Mouse (Mus musculus) layer of hippocampus, postnatal 36 days (tissue): Measurements from ENCODE around the gene Trappc10. TPM values are rescaled to one million over a fixed set of nuclear protein-coding genes. Genes with fewer than 3 reads are reported as not detected.
A peak's percentile ranks its signal among the peaks of the same experiment; 100 is the strongest.
"Not testable (repeated sequence)": the region's sequence is repeated elsewhere in the genome, so short reads cannot be mapped to it uniquely, and the experiment has no call there.

ENCODE experiments used
- DNase-seq, 2 experiments: peaks; one replicate each; pipeline ENCODE4 v3.0.0; 2022
- total RNA-seq, 2 experiments: library from RNA; stranded (reverse); gene quantifications; 2 replicates each; pipeline ENCODE4 v1.2.3; 2021

Gene Trappc10
- total RNA-seq, 2 experiments from 2014 or later: 75.6 to 79.0 TPM

DNA sequence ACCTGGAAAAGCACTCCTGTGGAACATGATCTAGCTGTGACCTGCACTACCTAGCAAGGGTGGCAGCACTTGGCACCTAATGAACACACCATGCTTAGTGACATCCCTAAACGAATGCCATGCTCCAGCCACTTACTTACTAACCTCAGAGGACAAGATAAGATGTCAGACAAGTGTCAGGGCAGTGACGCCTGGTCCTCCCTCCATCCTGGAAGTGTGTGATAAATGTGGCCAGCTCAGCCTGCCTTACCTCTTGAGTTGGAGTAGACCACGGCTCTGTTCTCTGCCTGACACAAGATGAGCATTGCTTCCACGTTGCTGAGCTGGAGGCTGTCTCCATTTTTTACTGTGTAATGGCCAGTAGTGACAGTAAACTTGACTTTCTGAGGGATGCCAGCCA lies 43.3 kb downstream of the Trappc10 start:
- no peak for DNase-seq

DNA sequence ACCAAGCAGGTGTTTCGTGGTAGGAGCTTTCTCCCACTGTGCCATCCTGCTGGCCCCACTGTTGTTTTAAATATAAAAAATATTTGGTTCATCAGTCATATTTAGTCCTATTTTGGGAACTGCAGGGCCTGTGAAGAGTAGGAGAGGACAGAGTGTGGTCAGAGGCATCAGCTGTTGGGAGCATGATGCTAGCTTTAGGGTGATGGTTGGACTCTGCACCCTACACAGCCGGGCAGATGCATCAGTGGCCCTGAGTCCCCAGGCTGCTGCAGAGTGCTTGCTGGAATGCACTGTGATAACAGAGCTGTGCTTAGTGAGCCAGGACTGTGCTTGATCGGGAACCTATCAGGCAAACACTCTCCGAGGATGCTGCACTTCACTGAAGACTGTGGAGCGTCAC lies 51.5 kb downstream of the Trappc10 start:
- DNase-seq: no peak

DNA sequence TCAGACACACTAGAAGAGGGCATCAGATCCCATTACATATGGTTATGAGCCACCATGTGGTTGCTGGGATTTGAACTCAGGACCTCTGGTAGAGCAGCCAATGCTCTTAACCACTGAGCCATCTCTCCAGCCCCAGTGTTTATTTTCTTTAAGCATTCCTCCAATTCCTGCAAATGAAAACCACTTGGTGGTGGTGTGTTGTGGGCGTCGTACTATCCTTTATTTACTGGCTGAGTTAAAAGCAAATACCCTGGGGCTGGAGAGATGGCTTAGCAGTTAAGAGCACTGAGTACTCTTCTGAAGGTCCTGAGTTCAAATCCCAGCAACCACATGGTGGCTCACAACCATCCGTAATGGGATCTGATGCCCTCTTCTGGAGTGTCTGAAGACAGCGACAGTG lies 58.4 kb downstream of the Trappc10 start:
- not testable (repeated sequence) for DNase-seq

DNA sequence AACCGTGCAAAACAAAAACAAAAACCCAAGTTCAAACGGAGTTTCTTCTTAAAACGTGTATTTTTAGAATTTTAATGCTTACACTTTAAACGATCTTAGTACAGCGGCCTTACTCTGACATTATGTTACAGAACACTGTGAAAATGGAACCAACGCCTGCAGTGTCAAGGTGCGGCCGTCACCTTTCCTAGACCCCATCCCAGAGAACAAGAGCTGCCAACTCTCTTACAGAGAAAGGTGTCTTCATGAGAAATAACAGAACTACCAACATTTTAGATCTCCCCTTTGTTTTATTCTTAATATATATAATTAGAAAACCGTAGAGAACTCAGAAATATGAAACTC lies 59.1 kb downstream of the Trappc10 start:
- DNase-seq: no peak

DNA sequence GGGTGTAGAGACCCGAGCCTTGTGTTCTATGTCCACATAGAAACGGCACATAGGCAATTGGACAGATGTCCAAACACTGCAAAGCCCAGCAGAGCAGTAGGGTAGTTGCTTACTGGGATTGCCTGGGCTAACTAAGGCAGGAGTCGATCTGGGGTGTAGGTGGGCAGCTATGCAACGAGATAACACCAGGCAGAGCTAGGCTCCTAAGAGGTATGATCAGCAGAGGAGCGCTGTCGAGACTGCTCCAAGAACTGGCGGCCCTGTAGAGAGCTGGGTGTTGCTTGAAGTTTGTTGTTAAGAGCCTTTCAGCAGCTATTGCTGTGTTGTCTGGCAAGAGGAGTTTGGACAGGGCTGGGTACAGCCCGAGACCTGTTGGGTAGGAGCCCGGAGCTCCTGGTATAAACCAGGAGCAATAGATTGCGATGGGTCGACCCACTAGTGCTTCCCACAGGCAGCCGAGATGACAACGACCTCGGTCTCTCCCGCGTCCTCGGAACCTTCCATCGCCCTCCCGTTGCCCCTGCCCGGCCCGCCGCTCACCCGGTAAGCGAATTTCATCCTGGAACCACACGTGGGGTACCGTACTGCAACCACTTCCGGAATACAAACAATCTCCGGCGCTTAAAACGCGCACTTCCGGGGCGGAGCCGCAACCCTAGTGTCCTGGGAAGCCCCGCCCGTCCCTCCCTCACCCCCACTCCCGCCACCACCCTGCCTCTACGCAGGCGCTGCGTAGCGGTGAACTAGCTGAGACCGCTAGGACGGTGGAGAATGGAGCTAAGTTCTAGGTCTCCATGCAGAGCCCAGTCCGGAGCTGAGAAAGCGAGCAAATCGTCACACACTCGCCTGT lies 59.7 kb downstream of the Trappc10 start, which contains the start of gene Pwp2:
TSS of gene Pwp2 (minus strand) at position 619 of the 850 bp plus-strand sequence.
- DNase-seq: peak; percentile 85 to 89

DNA sequence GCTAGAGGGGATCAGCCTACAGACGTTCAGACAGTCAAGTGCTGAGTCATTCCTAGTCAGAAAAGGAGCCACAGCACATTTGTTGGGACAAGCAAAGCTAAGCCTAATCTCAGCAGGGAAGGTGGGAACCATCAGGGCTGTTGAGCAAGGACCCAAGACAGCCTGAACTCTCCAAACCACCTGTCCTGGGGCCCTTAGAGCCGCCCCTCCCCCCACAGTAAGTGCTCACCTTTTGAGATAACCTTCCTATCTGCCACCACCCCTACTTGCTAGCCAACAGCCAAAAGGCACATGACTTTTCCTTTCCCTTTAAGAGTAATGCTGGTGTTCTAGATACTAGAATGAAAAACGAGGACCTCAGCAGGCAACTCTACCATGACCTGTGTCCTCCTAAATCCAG lies 60.9 kb downstream of the Trappc10 start:
- DNase-seq: no peak

DNA sequence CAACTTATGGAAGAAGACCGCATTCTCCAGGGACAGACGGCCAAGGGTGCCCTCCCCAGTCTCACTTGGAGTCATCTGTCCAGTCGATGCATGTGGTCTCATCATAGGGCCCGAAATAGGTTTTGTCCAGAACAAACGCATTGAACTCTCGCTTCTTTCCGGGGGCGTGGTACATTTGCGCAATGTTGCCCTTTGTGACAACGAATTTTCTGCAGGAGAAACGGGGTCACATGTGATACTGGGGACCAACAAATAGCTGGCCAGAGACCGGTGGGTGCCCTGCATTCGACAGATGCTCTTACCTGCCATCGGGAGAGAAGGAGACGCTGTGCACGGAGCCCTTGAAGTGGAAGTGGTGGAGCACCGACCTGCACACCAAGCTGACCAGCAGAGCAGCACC lies 62.1 kb downstream of the Trappc10 start:
- DNase-seq: no peak

DNA sequence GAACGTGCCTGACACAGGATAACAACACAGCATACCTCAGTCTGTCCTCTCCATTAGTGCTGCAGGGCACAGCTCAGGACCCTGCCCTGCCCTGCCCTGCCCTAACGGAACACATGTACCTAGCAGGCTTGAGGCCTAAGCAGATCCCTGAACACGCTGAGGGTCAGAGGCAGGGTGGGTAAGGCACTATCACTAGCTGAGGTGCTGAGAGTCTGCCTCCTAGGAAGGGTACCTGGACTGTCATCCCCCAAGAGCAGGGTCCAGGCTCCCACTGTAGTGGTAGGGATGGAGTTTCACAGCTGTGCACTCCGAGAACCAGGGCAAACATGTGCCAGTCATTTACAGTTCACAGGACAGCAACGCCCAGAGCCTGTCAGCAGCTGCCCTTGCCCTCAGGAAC lies 70.0 kb downstream of the Trappc10 start:
- DNase-seq: no peak

DNA sequence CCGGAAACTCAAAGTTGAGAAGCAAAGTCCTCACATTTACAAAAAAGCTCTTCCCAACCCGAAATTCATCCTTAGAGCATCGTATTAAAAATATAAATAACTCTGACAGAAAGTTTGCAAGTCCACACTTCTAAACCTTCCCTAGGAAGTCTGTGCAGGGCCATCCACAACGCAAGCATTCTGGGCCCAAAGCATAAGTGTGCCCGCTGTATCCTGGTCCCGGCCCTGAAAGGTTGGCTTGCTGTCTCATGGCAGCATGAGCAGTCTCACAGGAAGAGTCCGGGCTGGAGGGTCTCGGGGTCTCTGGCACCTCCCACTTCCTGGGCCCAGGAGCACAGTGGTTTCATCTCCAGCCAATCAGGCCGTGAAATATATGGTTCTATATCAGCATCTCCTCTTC lies 72.9 kb downstream of the Trappc10 start:
- DNase-seq: no peak

DNA sequence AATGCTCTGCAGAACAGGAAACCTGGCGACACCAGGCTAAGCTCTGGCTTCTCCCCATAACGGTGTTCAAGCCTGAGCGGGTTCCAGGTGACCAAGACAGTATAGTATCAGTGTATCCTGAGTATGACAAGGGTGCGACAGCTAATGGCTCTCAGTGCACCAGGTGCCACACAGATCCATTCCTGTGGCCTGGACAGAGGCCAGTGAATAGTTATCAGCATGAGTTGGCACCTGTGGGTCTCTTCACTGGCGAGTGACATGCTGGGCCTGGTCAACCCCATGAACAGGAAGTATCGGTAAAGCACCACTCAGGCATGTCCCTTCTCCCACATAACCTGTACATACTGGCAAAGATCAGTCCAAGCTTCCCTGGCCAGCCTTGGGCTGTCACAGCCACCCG lies 73.4 kb downstream of the Trappc10 start:
- DNase-seq: no peak

DNA sequence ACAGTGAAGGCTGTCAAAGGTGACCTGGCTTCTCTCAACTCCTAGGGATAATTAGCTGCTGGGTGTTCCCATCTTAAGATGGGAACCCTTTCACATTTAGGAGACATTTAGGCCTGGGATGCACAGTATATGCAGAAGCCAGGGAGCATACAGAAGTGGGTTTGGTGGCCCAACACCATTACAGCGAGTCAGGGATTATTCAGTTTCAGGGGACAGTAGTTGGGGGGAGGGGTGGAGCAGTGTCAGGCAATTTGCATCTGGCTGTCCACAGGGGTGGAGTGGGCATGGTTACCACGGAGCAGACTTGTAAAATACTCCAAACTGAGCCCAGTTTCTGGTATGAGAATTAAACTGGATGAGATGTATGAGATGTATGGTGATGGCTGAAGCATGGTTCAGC lies 74.0 kb downstream of the Trappc10 start:
- no peak for DNase-seq

DNA sequence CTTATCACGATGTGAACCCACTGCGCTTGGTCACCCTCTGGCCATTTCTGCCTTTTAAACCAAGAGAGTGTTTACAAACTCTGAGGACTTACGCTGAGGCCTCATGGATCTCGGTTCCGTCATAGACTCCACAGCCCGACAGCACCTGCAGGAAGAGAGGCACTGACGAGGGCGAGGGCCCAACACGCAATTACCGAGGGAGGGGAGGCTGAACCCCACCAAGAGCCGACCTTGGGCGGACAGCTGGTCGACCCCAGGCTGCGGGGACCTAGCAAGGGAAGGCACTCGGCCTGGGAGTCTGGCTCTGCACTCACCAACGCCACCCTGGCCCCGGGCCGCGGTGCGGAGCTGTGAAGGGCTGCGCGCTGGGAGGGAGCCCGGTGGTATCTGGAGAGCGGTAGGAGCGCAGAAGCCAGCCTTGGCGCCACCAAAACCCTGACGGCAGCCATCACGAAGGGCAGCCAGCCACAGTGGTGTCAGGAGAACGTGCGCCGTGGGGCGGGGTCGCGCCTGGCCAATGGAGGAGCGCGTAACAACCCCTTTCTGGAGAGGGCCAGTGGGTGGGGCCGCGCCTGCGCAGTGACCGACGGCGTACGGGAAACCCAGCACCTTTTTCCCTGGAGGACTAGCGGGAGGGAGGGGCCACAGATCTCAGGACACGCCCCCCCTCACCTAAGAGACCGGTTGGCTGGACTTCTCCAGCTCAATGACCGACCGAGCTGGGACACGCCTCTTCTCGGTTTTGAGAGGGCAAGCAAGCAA lies 75.0 kb downstream of the Trappc10 start, which contains the start of gene D10Jhu81e:
TSS of gene D10Jhu81e (minus strand) at position 502 of the 762 bp plus-strand sequence.
- peak; percentile 99 to 100 for DNase-seq

DNA sequence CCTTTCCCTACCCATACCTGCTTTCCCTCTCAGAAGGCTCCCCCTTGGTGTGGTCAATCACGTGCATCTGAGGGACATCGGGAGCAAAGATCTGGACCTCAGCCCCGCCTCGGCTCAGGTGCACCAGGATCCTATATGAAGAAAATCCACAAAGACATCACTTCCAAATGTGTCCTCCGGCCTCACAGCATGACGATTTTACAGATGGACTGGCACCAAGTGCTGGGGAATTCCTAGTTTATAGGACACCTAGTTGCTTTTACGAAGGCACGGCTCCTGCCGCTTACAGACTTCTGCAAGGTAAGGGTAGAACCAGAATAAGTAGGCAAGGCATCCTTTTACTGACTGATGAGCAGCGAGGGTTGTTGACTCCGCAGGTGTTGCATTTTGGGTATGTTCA lies 75.6 kb downstream of the Trappc10 start:
- no peak for DNase-seq

DNA sequence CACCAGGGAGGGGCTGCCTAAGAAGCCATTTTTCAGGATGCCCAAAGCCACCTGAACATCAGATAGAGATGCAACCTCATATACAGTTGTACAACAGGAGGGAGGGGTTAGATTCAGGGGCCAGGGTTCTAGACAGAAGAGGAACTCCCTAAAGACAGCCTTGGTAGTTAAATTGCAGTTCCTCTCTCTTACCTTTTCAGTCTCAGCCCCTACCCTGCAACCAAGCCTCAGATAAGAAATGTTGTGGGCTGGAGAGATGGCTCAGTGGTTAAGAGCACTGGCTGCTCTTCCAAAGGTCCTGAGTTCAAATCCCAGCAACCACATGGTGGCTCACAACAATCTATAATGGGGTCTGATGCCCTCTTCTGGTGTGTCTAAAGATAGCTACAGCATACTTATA lies 76.7 kb downstream of the Trappc10 start:
- no peak for DNase-seq

DNA sequence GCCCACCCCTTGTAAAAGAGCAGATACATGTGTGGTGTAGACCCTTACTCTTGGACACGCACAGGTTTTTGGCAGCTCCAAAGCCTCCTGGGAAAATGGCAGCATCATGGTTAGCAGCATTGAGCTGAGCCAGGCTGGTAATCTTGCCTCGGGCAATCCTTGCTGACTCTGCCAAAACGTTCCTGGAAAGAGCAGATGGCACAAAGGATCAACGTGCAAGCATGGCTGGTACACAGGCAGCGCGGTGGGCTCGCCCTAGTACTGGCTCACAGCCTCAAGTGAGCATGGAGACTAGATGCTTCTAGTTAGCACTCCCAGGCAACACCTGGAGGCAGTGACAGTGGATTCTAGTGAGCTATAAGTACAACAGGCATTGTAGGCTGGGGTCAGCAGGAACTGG lies 77.1 kb downstream of the Trappc10 start:
- DNase-seq: no peak

DNA sequence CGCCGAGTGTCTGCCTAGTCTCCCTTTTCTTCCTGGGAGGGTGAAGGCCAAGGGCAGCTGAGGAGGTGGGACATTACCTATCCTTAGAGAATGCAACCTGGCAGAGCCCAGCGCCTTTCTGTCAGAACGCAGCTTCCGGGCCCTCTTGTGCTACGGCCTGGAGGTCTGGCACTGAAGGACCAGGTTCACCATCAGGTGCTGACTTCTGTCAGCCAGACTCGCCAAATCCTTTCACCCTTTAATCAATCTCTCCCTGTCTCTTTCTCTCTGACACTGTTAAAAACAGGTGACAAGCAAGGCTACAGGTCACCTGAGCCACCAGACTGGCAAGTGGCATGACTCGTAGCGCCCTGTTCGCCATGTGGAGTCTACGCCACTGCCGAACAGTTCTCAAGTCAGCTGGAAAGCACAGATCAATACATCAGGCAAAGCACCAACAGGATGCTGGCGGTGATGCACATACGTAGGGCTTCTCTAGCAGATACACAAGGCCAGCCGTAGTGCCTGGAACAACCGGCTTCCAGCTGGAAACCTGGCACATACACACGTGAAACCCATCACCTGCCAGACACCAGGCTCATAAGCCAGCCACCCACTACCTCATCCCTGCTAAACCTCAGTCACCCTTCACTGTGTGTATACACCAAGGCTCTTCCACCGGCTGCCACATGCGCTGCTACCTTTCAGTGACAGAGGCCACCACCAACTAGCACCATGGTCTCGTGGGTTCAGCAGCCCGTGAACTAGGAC lies 79.0 kb downstream of the Trappc10 start:
- no peak for DNase-seq

DNA sequence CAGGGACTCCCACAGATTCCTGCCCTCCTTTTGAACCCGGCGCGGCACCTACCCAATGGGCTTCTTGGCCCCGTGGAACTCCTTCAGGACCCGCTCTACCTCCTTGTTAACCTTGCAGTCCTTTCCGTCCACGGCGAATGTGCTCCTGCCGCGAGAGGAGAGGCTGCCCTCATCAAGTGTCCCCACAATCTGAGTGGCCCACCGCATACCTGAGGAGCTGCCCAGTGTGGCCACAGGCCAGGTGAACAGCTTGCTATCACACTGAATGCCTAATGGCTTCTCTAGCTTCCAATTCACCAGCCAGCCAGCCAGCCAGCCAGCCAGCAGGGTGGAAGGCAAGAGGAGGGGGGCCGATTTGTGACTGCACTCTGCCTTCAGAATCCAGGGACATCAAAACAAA lies 79.7 kb downstream of the Trappc10 start:
- DNase-seq: no peak

DNA sequence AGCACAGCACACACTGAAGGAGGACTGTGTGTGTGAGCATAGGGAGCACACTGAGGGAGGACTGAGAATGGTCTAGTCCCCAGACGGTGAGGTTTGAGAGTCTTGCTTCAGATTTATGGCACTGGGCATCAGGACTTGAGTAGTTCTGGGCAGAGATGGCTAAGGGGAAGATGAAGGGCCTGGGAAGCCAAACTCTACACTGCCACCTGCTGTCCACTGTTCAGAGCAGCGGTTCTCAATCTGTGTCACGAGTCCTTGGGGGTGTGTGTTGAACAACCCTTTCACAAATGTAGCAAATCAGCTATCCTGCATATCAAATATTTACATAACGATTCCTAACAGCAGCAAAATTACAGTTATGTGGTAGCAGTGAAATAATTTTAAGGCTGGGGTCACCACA lies 80.5 kb downstream of the Trappc10 start:
- peak in 1 of 2 experiments; percentile 67 for DNase-seq

DNA sequence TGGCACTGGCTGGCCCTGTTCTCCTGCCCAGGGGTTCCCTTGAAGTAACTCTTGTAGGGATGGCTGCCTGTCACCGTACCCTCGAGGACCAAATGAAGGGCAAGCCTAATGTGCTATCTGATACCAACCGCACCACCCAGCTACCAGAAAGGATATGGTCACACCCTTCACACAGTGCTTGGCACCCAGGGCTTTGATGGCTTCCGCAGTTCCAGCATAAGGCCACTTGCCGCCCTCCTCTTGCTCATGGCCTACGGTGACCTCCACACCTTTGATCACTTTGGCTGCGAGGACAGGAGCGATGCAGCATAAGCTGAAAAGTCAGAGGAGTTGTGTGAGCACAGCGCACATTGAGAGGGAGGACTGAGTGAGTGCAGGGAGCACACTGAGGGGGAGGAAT lies 81.2 kb downstream of the Trappc10 start:
- DNase-seq: no peak

DNA sequence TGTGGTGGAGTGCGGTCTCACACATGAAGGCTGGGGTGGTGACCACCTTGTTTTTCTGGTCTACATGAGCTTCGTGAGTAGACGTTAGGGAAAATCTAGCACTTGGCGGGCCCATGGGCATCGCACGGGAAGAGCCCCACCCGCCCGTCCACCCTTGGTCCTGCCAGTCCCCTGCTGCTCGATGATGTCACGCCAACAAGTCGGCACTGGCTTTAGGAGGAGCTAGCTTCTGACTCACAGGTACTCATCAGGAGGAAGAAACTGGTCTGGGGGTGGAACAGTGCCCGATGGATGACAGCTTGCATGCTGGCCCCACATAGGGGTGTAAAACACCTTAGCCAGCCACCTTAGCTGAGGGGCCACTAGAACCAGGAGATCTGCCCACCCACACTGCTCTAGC lies 81.8 kb downstream of the Trappc10 start:
- no peak for DNase-seq

DNA sequence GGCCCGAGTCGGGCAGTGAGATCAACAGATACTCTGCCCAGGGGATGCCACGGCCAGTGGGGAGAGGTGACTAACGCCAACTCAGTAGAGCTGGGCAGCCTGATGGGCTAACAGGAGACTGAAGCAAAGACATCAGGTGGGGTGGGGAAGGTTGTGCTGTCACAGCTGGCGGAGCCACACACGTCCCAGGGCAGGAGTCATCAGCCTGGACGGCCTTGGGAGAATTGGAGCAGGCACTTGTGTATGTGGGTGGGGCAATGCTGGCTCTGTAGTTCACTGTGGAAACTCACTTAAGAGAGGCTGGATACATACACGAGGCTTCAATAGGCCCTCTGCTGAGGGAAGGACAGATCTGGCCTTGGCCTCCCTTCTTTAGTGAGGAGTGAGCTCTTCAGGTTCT lies 83.3 kb downstream of the Trappc10 start:
- no peak for DNase-seq

DNA sequence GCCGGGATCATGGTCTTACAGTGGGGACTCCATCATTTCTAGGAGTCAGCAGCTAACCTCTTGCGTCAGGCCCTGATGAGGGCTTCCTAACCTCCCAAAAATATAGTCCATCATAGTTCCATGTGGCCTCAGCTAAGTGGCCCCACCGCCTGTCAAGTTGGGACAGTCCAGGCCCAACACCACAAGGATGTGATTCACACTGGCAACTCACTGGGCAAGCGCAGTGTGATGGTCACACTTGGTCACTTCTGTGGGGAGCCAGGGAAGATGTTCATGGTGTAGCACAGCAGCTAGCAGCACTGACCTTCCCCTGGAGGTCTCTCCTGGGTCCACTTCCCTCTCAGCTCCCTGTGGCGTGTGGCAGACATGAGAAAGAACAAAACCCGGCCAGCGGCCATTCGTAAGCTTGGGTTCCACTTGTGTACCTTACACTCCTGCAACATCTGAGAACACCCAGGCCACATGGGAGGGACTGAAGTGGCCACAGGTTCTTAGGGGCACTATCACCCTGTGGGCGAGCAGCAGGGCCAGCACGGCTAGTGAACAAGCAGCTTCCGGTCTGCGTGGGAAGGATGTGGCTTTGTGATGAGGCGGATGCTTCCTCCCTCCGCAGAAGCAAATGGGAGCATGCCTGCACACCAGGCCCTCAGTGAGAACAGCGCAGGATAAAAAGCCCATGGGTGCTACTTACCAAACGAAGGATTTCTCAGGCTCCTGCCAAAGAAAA lies 83.9 kb downstream of the Trappc10 start:
- DNase-seq: no peak
